Mouse (Mus musculus) activated CD4-positive, CD25-positive, alpha-beta regulatory T cell (primary cell): Measurements from ENCODE around the gene Chrna5. TPM values are rescaled to one million over a fixed set of nuclear protein-coding genes. Genes with fewer than 3 reads are reported as not detected.

Source experiments
- polyA plus RNA-seq, 2 experiments: library from polyadenylated mRNA; unstranded; fragments of 100-300 nt; shearing (Covaris generic); gene quantifications; one replicate each; pipeline ENCODE4 v1.2.1; 2017

Gene Chrna5
- polyA plus RNA-seq, result under 1 TPM in 1 of 2 experiments, not detected in 1; 0.29 TPM

DNA sequence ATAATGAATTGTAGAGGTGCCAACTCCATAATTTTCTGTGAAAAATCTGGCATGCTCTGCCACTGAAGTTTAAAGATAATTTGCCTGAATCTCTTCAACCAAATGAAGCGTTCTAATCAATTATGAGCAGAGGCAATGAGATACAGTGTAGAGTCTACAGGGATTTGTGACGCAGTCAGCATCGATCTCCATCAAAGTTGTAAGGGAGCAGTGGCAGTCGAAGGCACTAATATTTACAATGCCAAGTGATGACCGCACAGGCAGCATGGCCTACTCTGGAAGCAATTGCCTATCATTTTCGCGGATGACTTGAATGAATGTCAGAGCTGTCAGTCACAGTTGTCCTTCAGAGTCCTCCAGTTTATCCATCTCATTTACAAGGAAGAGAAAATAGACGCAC is at the start of gene Chrna5:
Gene Chrna5, plus strand, starts transcription at position 207 of the 400 bp plus-strand sequence.

DNA sequence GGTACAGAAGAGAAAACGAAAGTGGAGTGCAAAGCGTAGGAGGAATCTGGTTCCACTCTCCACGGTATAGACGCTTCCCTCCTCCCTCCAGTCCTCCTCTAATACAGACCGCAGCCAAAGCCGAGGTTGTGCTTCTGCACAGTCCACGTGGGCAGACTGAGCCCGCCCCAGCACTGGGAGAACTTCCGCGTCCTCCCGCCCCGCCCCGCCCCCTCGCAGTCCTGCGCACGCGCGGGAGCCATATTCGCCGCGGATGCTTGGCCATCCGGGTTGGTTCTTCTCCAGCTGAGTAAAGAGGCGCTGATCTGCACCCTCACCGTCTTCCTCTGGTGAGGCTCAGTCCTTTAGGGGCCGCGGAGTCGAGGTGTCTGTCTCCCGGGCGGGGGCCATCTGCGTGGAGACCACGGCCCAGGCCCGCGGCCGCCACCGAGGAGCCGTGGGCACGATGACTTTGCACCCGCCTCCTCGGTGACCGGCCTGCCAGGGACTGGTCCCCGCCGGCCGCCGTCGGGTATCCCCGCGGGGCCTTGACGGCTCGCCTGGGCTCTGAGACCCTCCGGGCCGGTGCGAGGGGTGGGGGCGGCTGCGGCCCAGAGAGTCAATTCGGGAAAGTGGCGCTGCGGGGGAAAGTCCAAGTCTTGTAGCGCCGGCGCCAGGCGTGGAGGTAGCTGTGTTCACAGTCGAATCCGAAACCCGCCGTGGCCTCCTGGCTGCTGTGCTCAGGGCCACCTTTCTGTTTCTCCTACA is 29.9 kb upstream of the Chrna5 start, which contains the start of the genes Psma4 and AY074887:
Gene Psma4, plus strand, starts transcription at position 216 of the 747 bp plus-strand sequence.
Gene AY074887, minus strand, starts transcription at position 424 of the 747 bp plus-strand sequence.

GRCm38 (mm10) chr9:55026275-55026663 is 45.6 kb downstream of the Chrna5 start, which contains the start of gene Chrna3:
TSS of gene Chrna3 (minus strand) at chr9:55026562.

DNA sequence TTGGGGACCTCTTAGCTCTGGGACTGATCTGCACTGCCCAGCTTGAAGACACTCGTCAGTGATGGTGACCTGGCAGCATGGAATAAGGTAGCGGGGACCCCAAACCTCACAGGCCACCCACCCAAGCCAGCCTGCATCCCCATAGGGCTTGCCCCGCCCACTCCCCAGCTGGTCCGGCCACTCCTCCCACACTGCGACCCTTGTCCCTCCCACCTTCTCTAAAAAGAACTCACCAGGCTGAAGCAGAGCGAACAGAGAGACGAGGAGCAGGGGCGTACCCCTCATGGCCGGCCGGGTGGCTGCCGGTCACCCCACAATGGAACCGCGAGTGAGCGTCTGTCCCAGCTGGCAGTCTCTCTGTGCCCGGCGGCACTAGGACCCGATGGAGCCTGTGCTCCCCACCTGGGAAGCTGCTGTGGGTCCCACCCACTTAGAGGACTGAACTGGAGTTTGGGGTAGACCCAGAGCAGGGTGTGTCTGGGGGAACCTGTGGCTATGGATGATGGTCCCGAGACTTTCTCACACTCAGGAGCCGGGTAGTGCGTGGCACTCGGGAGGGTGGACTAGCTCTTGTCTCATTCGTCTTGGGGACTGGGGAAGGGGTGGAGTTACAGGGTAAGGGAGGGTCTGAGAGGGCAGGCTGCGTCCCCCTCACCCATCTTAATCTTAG is 67.7 kb downstream of the Chrna5 start, which contains the start of gene Chrnb4:
Gene Chrnb4, minus strand, starts transcription at position 569 of the 670 bp plus-strand sequence.

Other genes starting within 250 kb of the Chrna5 start
- gene Wdr61, start 246.4 kb upstream of the Chrna5 start, polyA plus RNA-seq, result 100 to 1,000 TPM in 1 of 2 experiments, 10 to 100 TPM in 1; 88.3 to 106 TPM
- not detected for gene Crabp1, start 216.1 kb upstream of the Chrna5 start, polyA plus RNA-seq
- gene Ireb2, start 117.1 kb upstream of the Chrna5 start, polyA plus RNA-seq, result 10 to 100 TPM; 19.2 to 20.4 TPM
- under 1 TPM; 0.37 to 0.77 TPM for gene Hykk, start 63.6 kb upstream of the Chrna5 start, polyA plus RNA-seq
- gene Psma4, start 30.1 kb upstream of the Chrna5 start, polyA plus RNA-seq, result 100 to 1,000 TPM; 311 to 343 TPM
- under 1 TPM in 1 of 2 experiments, not detected in 1; 0.42 TPM for gene AY074887, start 29.9 kb upstream of the Chrna5 start, polyA plus RNA-seq
- under 1 TPM in 1 of 2 experiments, not detected in 1; 0.38 TPM for gene Chrna3, start 45.7 kb downstream of the Chrna5 start, polyA plus RNA-seq
- under 1 TPM in 1 of 2 experiments, not detected in 1; 0.11 TPM for gene Chrnb4, start 67.9 kb downstream of the Chrna5 start, polyA plus RNA-seq
- gene Ube2q2, start 168.0 kb downstream of the Chrna5 start, polyA plus RNA-seq, result 10 to 100 TPM; 36.5 to 47.2 TPM
- gene Fbxo22, start 228.0 kb downstream of the Chrna5 start, polyA plus RNA-seq, result 10 to 100 TPM; 42.5 to 58.1 TPM